Mouse (Mus musculus) heart, postnatal 36 days (tissue): ENCODE measurements around the gene Usp33. TPM values are rescaled to one million over a fixed set of nuclear protein-coding genes. Genes with fewer than 3 reads are reported as not detected.
A peak's percentile ranks its signal among the peaks of the same experiment; 100 is the strongest.

Experiments
- DNase-seq, 2 experiments: peaks; one replicate each; pipeline ENCODE4 v3.0.0; 2021 to 2022
- intact Hi-C: fragments of 180-260 bp; cut with DNase I; formaldehyde crosslinking; loops from one replicate; pipeline ENCODE4 v1.15.1; 2025
- total RNA-seq, 2 experiments: library from RNA; stranded (reverse); gene quantifications; 2 replicates each; pipeline ENCODE4 v1.2.3; 2021

Gene Usp33
- total RNA-seq, 2 experiments from 2014 or later = 26.3 to 26.4 TPM

DNA sequence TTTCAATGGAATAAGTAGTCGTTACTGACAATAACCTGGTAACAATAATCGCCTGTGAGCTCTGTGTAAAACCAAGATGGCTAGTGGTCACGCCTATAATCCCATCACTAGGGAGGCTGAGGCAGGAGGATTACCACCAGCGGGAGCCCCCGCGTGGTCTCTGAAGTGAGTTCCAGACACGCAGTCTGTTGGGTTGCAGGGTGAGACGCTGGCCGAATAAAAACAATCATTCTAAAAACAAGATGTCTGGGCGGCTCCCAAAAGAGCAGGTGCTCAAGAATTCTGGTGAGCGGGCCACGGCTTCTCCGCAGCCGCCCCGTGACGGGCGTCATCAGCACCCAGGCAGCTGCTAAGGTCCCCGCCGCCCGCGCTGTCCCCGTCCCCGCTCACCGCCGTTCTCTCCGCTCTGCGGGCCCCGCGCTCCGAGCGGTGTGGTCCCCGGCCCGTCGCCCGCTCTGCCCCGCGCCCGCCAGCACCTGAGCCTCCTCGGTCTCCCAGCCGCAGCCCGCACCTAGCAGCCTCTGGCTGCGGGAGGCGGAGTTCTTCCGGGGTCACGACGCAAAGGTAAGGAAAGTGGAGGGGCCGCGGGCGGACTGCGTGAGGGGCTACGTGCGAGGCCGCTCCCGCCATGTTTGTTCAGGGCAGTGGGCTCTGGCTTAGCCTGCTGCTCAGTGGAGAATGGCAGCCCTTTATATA is 6.3 kb upstream of the Usp33 start, which contains the start of gene Miga1:
Gene Miga1 (minus strand): TSS at position 546 of the 696 bp plus-strand sequence.
- peak; percentile 69 to 72 for DNase-seq
- intact Hi-C loops = no loop called here

DNA sequence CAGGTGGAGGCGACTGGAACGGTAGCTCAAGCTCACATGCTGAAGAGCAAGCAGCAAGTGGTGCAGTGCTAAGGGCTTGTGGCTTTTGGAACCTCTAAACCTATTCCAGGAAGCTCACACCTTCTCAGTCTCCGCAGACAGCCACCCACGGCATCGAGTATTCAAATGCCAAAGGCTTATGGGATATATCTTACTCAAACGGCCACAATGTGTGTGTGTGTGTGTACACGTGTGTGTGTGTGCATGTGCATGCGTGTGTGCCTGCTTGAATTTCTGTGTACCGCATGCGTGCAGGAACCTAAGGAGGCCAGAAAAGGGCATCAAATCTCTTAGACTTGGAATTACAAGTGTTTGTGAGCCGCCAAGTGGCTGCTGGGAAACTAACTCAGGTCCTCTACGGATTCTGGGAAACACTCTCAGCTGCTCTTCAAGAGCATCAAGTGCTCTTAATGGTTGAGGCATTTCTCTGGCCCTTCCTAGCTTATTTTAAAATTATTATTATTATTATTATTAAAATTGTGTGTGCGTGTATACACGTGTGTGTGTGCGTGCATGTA is 3.2 kb upstream of the Usp33 start:
- intact Hi-C loops = no loop called here

DNA sequence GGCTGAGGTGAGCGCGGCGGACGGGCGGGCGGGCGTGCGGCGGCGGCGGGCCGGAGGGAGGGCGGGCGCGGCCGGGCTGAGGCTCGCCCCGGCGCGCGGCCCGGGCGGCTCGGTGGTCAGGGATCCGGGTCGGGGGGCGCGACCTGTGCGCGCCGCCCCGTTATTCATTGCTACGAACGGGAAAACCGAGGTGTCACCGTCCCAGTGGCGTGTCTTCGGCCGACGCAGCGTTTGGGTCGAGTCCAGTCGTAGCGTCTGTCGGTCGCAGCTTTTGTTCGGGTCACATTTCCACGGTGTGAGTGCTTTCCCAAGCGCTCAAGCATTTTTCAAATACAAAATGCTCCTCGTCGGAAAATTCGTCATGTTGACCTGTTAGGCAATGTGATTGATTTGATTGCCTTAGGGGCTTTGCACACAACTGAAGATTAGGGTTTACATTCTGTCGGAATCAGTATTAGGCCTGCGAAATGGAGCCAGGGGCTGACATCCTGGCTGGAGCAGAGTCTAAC is 409 bp downstream of the Usp33 start:
- intact Hi-C loops = no loop called here
- peak in 1 of 2 experiments; percentile 51 for DNase-seq

More for the DNA sequence above, 3.2 kb upstream of the Usp33 start:
- no peak for DNase-seq

DNA sequence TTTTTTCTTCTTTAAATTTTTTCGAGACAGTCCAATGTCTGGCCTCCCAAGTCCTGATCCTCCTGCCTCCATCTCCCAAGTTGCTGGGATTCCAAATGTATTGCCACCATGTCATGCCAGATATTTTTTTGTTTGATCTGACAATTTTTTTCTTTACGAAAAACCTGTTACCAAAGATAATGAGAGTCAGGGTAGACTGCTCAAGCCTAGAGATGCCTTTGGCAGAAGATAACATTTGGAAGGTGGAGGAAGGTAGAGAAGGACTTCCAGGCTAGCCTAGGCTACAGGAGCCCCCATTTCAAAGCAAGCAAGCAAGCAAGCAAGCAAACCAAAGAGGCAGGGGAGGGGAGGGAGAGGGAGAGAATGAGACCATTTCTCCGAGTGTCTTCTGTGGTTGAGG is 949 bp downstream of the Usp33 start:
- intact Hi-C loops = no loop called here
- DNase-seq = no peak

GRCm38 (mm10) chr3:152348011-152348830 is 1.9 kb downstream of the Usp33 start:
- no peak for DNase-seq
- intact Hi-C loops = no loop called here

DNA sequence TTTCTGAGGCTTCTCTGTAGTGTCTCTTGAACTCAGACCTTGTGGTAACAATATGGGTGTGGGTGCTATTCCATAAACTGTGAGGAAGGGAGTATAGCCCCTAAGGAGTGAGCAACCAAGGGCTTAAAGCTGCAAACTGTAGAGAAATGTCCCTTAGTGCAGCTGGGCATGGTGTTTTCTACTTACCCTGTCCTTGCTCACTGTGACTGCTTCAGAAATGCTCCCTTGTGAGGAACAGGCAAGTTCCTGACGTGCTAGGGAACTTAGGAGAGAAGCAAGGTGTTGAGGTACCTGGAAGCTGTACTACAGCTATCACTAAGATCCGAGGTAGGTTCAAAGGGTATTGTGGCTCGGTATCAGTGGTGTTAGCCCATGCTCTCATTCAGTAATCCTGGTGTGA is 4.2 kb downstream of the Usp33 start:
- DNase-seq = no peak
- intact Hi-C loops = no loop called here

- no peak for DNase-seq
- intact Hi-C loops = no loop called here
Observed at GRCm38 (mm10) chr3:152350966-152351365, 4.7 kb downstream of the Usp33 start.

DNA sequence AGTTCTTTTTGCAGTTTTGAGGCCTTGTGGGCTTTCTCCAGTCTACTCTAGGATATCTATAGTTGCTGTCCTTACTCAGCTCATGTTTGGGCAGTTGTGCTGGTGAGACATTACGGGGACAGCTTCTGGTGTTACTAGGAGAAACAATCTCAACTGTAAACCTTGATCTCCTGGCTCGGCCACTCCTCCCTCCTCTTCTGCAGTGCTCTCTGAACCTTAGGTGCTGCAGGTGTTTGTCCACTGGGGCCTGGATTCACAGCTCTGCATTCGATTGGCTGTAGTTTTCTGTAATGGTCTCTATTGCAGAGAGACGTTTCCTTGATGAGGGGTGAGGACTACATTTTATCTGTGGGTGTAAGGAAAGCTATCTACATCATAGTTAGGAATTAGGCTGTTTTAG is 6.0 kb downstream of the Usp33 start:
- intact Hi-C loops = no loop called here
- DNase-seq = no peak

- no peak for DNase-seq
- intact Hi-C loops = no loop called here
Observed at GRCm38 (mm10) chr3:152353434-152354177, 7.3 kb downstream of the Usp33 start.

DNA sequence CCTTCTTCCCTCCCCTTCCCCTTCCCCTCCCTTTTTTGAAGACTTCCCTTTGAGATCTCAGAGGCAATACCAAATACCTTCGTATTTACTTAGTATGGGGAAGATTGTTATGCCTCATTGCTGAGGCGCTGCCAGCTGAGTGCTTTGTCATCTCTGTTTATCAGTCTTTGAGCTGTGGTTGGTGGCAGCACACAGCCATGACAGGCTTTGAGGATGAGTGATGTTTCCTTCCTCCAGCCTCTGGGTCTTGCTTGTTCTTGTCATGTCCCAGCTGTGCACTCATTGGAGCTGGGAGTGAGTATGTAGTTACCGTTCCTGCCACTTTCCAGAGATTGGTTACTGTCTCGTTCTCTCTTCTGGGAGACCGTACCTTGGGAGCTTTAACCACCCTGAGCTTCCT is 9.1 kb downstream of the Usp33 start:
- no peak for DNase-seq
- intact Hi-C loops = no loop called here

GRCm38 (mm10) chr3:152356751-152357150 is 10.5 kb downstream of the Usp33 start:
- intact Hi-C loops = no loop called here
- DNase-seq = no peak

GRCm38 (mm10) chr3:152359151-152359550 is 12.9 kb downstream of the Usp33 start:
- no peak for DNase-seq
- intact Hi-C loops = no loop called here

DNA sequence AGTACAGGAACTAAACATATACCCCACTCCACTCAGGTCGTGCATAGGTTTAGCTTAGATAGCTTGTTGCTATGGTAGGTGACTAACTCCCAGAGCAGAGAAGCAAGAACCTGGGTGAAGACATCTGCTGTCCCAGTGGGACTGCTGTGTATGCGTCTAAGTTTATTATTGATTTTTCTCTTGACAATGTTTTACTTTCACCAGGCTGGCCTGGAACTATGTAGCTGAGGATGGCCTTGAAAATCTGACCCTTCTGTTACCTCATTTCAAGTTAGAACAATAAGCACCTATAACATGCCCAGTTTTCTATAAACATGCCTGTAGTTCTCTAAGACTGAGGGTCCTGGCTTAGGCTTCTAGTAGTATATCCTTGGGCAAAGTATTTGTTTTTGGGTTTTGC is 17.9 kb downstream of the Usp33 start:
- intact Hi-C loops = no loop called here

GRCm38 (mm10) chr3:152376063-152376462 is 29.8 kb downstream of the Usp33 start:
- intact Hi-C loops = no loop called here
- no peak for DNase-seq

More for the DNA sequence above, 17.9 kb downstream of the Usp33 start:
- DNase-seq = no peak

DNA sequence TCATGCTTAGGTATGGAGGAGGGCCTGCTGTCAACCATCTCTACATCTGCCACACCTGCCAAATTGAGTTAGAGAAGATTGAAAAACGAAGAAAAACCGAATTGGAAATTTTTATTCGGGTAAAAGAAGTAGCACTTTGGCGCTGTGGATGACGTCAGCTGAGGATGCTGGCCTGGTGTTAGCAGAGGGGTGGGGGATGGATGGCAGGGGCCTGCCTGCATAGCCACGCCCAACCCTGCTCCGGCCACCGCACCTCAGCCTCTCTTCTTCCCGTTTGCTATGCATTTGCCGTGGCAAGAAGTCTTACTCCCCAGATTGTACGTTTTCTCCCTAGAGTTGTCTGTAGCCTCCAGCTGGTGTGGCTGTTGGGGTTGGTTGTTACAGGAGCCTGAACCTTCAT is 37.8 kb downstream of the Usp33 start:
- intact Hi-C loops = no loop called here

DNA sequence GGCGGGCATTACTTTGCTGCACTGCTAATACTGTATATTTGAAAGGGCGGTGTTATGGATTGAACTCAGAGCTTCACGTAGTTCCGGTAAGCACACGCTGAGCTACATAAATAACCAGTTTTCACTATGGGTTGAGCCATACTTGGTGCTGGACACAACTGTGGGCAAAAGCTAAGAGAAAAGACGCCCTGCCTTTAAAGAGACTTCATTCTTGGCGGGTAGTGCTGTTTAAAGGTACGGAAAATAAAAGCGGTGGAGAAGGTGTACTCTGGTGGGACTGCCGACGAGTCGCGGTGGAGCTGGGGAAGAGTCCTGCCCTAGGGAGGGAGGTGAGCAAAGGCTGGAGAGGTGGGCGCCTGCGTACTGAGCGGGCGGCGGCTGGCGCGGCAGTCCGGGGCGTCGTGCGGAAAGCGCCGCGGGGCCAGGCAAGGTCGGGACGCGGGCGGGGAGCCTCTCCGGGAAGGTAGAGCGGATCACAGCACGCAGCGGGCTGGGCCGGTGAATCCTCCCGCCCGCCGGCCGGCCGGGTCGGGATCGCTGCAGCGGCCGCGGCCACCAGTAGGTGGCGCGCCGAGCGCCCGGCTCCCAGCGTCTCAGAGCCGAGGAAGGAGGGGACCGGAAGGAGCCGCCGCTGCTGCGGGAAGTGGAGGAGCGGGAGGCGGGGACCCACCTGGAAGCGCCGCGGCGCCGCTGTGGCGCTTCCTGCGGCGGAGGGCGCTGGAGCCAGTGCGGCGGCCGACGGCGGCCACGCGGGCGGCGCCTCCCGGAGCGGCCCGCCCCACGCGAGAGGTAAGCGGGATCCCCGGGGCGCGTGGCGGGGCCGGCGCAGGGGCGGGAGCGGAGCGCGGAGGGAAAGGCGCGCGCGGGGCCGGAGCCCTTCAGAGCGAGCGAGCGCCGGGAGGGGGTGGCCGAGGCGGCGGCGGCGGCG is 49.3 kb downstream of the Usp33 start, which contains the start of gene Zzz3:
Gene Zzz3 (plus strand): TSS at position 124 of the 928 bp plus-strand sequence.
- peak; percentile 90 to 92 for DNase-seq
- intact Hi-C loops = loop anchor here (2.0 to 10.0 kb wide), 2 partner anchors 319 to 353 kb away; partner anchors contain the start of gene Pigk

More for the DNA sequence above, 37.8 kb downstream of the Usp33 start:
- no peak for DNase-seq

GRCm38 (mm10) chr3:152396278-152396987 is 50.2 kb downstream of the Usp33 start:
- DNase-seq = peak; percentile 99 to 100
- intact Hi-C loops = loop anchor here (10.0 kb wide), 1 partner anchor 318 kb away; the partner anchor contains the start of gene Pigk

DNA sequence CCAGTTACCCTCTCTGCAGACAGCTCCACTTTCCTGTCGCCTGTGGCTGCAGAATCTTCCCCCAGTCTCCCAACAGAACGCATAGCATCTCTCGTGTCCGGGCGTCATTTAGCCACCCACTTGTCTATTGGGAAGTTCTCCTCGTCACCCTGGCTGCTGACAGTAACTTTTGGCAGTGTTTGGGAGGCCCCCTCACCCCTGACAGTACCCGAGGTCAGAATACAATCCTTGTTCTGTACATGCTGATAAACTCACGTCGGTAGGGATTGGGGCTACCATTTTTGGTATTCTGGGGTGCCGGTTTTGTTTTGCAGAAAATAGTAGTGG is 50.7 kb downstream of the Usp33 start:
- intact Hi-C loops = loop anchor here (1.0 to 10.0 kb wide), 2 partner anchors 80 to 318 kb away; partner anchors contain the start of gene Pigk
- DNase-seq = no peak
